Mouse (Mus musculus) midbrain, embryonic 10.5 days (tissue): ENCODE measurements around the gene D430042O09Rik. TPM values are rescaled to one million over a fixed set of nuclear protein-coding genes. Genes with fewer than 3 reads are reported as not detected.

Experiments used
- DNase-seq: peaks from one replicate; pipeline ENCODE4 v3.0.0-alpha.2; 2017; ENCODE audit warnings: low spot score
- H3K27ac ChIP-seq: fragments of 300-500 bp; sonication (generic); replicated peaks from 2 replicates; pipeline ENCODE4 v1.5.1; 2016; ENCODE audit warnings: mild to moderate bottlenecking
- H3K27me3 ChIP-seq: fragments of 300-500 bp; sonication (generic); 2 replicates; pipeline ENCODE4 v1.6.1; 2016; ENCODE audit warnings: low read depth, mild to moderate bottlenecking; ENCODE audit not compliant: poor library complexity, severe bottlenecking
- H3K36me3 ChIP-seq: fragments of 300-500 bp; sonication (generic); 2 replicates; pipeline ENCODE4 v1.6.1; 2016; ENCODE audit warnings: mild to moderate bottlenecking, moderate library complexity
- H3K4me1 ChIP-seq: fragments of 300-500 bp; sonication (generic); 2 replicates; pipeline ENCODE4 v1.6.1; 2016
- H3K4me3 ChIP-seq: fragments of 300-500 bp; sonication (generic); 2 replicates; pipeline ENCODE4 v1.5.1; 2016; ENCODE audit warnings: mild to moderate bottlenecking, moderate library complexity
- H3K9me3 ChIP-seq: fragments of 300-500 bp; sonication (generic); replicated peaks from 2 replicates; pipeline ENCODE4 v1.6.1; 2016; ENCODE audit warnings: mild to moderate bottlenecking
- whole genome bisulfite sequencing: fragments of 180-500 bp; shearing (Covaris S2); methylation state at CpG from one replicate; pipeline ENCODE4 v1.1.7; 2016; 5-methylcytosine and 5-hydroxymethylcytosine counted together
- polyA plus RNA-seq: library from polyadenylated mRNA; unstranded; fragments of >200 nt; fragmentation: Nextera tagmentation; extraction: Ambion mirVana; gene quantifications from 2 replicates; pipeline ENCODE4 v1.2.1, GENCODE M21; 2016

Gene D430042O09Rik
- polyA plus RNA-seq, 1 experiment from 2014 or later = 8.8 TPM

GRCm38 (mm10) chr7:125871404-125872201 is 163.9 kb downstream of the D430042O09Rik start:
- Histone ChIP-seq H3K9me3 (no peaks in the 10 kb centered on the region), H3K36me3 (peaks cover 4% of the 10 kb centered on the region; the same call in 1 of the 2 replicates), H3K27ac (peak overlapping the region; percentile 81), H3K4me3 (no peak overlapping the region), H3K27me3 (no peaks in the 10 kb centered on the region; the same call in 1 of the 2 replicates), H3K4me1 (peaks cover 21% of the 10 kb centered on the region)
- 37% methylated on average over 12 of the region's 12 CpGs for WGBS
- DNase-seq = peak; percentile 32

- DNase-seq = no peak
- peak overlapping the region; percentile 81 for H3K27ac ChIP-seq
- no peaks in the 10 kb centered on the region for H3K9me3 ChIP-seq
- WGBS = 76% methylated on average over 6 of the region's 6 CpGs
- no peaks in the 10 kb centered on the region; the same call in 1 of the 2 replicates for H3K27me3 ChIP-seq
- H3K4me3 ChIP-seq = no peak overlapping the region
- H3K4me1 ChIP-seq = peaks cover 21% of the 10 kb centered on the region
- H3K36me3 ChIP-seq = peaks cover 4% of the 10 kb centered on the region; the same call in 1 of the 2 replicates
Measured at GRCm38 (mm10) chr7:125872202-125872580, 164.5 kb downstream of the D430042O09Rik start.

GRCm38 (mm10) chr7:125872874-125873273 is 165.2 kb downstream of the D430042O09Rik start:
- WGBS = 87% methylated on average over 3 of the region's 3 CpGs
- DNase-seq = no peak
- H3K27me3 ChIP-seq = no peaks in the 10 kb centered on the region; the same call in 1 of the 2 replicates
- no peak overlapping the region for H3K4me3 ChIP-seq
- peak overlapping the region; percentile 81 for H3K27ac ChIP-seq
- H3K9me3 ChIP-seq = no peaks in the 10 kb centered on the region
- peaks cover 4% of the 10 kb centered on the region; the same call in 1 of the 2 replicates for H3K36me3 ChIP-seq
- H3K4me1 ChIP-seq = peaks cover 21% of the 10 kb centered on the region

GRCm38 (mm10) chr7:125873971-125874495 is 166.3 kb downstream of the D430042O09Rik start:
- Histone ChIP-seq H3K27me3 (no peaks in the 10 kb centered on the region; the same call in 1 of the 2 replicates), H3K4me1 (peaks cover 21% of the 10 kb centered on the region), H3K27ac (peak overlapping the region; percentile 38; the same call in 1 of the 2 replicates), H3K9me3 (no peaks in the 10 kb centered on the region), H3K4me3 (no peak overlapping the region), H3K36me3 (no peaks in the 10 kb centered on the region)
- DNase-seq = no peak
- WGBS = 93% methylated on average over 6 of the region's 6 CpGs

- Histone ChIP-seq H3K27me3 (no peaks in the 10 kb centered on the region), H3K4me3 (no peak overlapping the region), H3K4me1 (no peaks in the 10 kb centered on the region), H3K9me3 (no peaks in the 10 kb centered on the region), H3K36me3 (no peaks in the 10 kb centered on the region), H3K27ac (no peak overlapping the region)
- WGBS = 72% methylated on average over 4 of the region's 4 CpGs
- DNase-seq = no peak
Measured at GRCm38 (mm10) chr7:125878040-125878439, 170.4 kb downstream of the D430042O09Rik start.

- no peak for DNase-seq
- peaks cover 29% of the 10 kb centered on the region for H3K4me1 ChIP-seq
- 84% methylated on average over 2 of the region's 2 CpGs for WGBS
- H3K36me3 ChIP-seq = no peaks in the 10 kb centered on the region
- no peak overlapping the region for H3K4me3 ChIP-seq
- H3K27me3 ChIP-seq = no peaks in the 10 kb centered on the region
- H3K9me3 ChIP-seq = no peaks in the 10 kb centered on the region
- H3K27ac ChIP-seq = no peak overlapping the region
Measured at GRCm38 (mm10) chr7:125883232-125883631, 175.5 kb downstream of the D430042O09Rik start.

GRCm38 (mm10) chr7:125886116-125886680 is 178.5 kb downstream of the D430042O09Rik start:
- H3K27ac ChIP-seq = no peak overlapping the region; the same call in 1 of the 2 replicates
- H3K9me3 ChIP-seq = no peaks in the 10 kb centered on the region
- WGBS = 82% methylated on average over 4 of the region's 4 CpGs

GRCm38 (mm10) chr7:125887124-125887523 is 179.4 kb downstream of the D430042O09Rik start:
- whole genome bisulfite sequencing = 72% methylated on average over 4 of the region's 4 CpGs
- Histone ChIP-seq H3K27me3 (no peaks in the 10 kb centered on the region), H3K27ac (peak overlapping the region; percentile 24), H3K4me1 (peaks cover 29% of the 10 kb centered on the region), H3K4me3 (no peak overlapping the region), H3K36me3 (no peaks in the 10 kb centered on the region), H3K9me3 (no peaks in the 10 kb centered on the region)
- peak; percentile 29 for DNase-seq

More at GRCm38 (mm10) chr7:125886116-125886680, 178.5 kb downstream of the D430042O09Rik start:
- no peaks in the 10 kb centered on the region for H3K36me3 ChIP-seq
- H3K4me1 ChIP-seq = peaks cover 29% of the 10 kb centered on the region
- DNase-seq = no peak
- H3K27me3 ChIP-seq = no peaks in the 10 kb centered on the region
- no peak overlapping the region for H3K4me3 ChIP-seq

GRCm38 (mm10) chr7:125887761-125888160 is 180.1 kb downstream of the D430042O09Rik start:
- Histone ChIP-seq H3K27me3 (no peaks in the 10 kb centered on the region), H3K4me1 (peaks cover 32% of the 10 kb centered on the region), H3K9me3 (no peaks in the 10 kb centered on the region), H3K36me3 (no peaks in the 10 kb centered on the region), H3K4me3 (no peak overlapping the region), H3K27ac (peak overlapping the region; percentile 24)
- WGBS = 87% methylated on average over 5 of the region's 5 CpGs
- no peak for DNase-seq

- Histone ChIP-seq H3K4me3 (no peak overlapping the region), H3K9me3 (no peaks in the 10 kb centered on the region), H3K4me1 (peaks cover 34% of the 10 kb centered on the region), H3K36me3 (no peaks in the 10 kb centered on the region), H3K27ac (0 out of 2 replicates have a peak overlapping the region, but pooled peaks have one; percentile 24), H3K27me3 (no peaks in the 10 kb centered on the region)
- 74% methylated on average over 12 of the region's 12 CpGs for WGBS
- no peak for DNase-seq
Measured at GRCm38 (mm10) chr7:125888373-125888772, 180.7 kb downstream of the D430042O09Rik start.

GRCm38 (mm10) chr7:125893621-125894020 is 185.9 kb downstream of the D430042O09Rik start:
- H3K36me3 ChIP-seq = no peaks in the 10 kb centered on the region
- H3K4me3 ChIP-seq = no peak overlapping the region
- H3K27me3 ChIP-seq = no peaks in the 10 kb centered on the region
- 0 out of 2 replicates have a peak, but pooled peaks cover 5% of the 10 kb centered on the region for H3K4me1 ChIP-seq
- no peak for DNase-seq
- H3K27ac ChIP-seq = no peak overlapping the region
- no peaks in the 10 kb centered on the region for H3K9me3 ChIP-seq
- WGBS = 96% methylated on average over 5 of the region's 5 CpGs

- no peak for DNase-seq
- 91% methylated on average over 4 of the region's 4 CpGs for WGBS
- peaks cover 19% of the 10 kb centered on the region for H3K4me1 ChIP-seq
Measured at GRCm38 (mm10) chr7:125897059-125897458, 189.4 kb downstream of the D430042O09Rik start.

More at GRCm38 (mm10) chr7:125897059-125897458, 189.4 kb downstream of the D430042O09Rik start:
- no peak overlapping the region for H3K4me3 ChIP-seq
- no peaks in the 10 kb centered on the region for H3K36me3 ChIP-seq
- no peaks in the 10 kb centered on the region for H3K9me3 ChIP-seq
- H3K27ac ChIP-seq = no peak overlapping the region
- H3K27me3 ChIP-seq = no peaks in the 10 kb centered on the region; the same call in 1 of the 2 replicates
